Mouse (Mus musculus) induced T-regulatory cell, adult 2 months (primary cell): ENCODE data around the gene Fnip2.
"Not testable (repeated sequence)": the region's sequence is repeated elsewhere in the genome, so short reads cannot be mapped to it uniquely, and the experiment has no call there.

ENCODE experiments used
- DNase-seq: peaks from one replicate; pipeline ENCODE4 v3.0.0-alpha.2; 2012; ENCODE audit warnings: low read depth

The Fnip2 gene

DNA sequence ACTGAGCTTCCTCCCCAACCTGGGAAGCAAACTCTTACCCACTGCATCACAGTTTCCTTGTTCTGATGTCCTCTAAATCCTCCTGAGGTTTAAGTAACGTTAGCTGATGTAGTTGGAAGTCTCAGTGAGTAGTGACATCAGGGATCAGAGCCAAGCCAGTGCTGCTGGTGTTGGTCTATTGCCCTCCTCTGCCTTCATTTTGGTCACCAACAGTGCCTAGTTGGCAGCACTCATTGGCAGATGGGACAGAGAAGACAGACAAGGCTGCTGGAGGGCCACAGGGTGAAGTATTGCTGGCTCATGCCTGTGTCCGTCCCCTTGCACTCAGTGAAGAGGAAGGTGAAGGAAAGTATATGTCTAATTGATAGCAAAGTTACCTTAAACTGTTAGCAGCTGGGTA is 91.6 kb downstream of the Fnip2 start:
- DNase-seq, result no peak

- DNase-seq, result no peak
Measured at GRCm38 (mm10) chr3:79474911-79475310, 92.7 kb downstream of the Fnip2 start.

DNA sequence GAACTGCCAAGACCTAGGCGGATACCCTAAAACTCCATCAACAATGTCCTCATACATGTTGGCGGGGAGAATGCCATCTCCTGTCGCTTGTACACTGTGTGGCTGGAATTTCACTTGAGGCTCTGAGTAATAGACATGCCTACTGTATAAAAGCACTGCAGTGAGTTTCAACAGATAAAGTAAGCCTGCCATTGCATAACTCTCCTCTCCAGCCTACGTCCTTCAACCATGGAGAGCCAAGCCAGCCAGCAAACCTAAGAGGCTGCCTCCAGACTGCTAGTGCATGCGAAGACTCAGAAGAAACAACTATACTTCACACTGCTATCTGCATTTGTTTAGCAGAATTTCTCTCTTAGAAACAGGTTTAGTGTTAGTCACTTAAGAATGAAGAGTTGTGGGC is 95.2 kb downstream of the Fnip2 start:
- no peak for DNase-seq

- no peak for DNase-seq
Measured at GRCm38 (mm10) chr3:79469440-79469839, 98.2 kb downstream of the Fnip2 start.

GRCm38 (mm10) chr3:79458651-79459275 is 108.8 kb downstream of the Fnip2 start:
- no peak for DNase-seq

DNA sequence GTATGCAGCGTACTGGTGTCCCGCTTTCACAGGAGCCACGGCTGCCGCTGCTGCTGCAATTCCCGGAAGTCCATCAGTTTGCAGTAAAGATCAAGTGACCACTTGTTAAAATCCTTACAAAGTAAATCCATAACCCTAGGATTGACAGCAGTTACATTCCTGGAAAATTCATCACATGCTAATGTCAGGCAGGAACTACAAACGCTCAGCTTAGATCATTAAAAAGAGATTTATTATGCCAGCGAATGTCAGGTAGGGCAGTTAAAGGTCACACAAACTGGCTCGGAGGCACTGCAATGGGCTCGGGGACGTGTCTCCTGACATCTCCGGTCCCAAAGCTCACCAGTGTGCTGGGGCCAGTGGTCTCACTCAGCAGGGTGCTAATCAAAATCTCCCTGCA is 111.8 kb downstream of the Fnip2 start:
- no peak for DNase-seq

GRCm38 (mm10) chr3:79452696-79453263 is 114.8 kb downstream of the Fnip2 start:
- DNase-seq, result no peak

DNA sequence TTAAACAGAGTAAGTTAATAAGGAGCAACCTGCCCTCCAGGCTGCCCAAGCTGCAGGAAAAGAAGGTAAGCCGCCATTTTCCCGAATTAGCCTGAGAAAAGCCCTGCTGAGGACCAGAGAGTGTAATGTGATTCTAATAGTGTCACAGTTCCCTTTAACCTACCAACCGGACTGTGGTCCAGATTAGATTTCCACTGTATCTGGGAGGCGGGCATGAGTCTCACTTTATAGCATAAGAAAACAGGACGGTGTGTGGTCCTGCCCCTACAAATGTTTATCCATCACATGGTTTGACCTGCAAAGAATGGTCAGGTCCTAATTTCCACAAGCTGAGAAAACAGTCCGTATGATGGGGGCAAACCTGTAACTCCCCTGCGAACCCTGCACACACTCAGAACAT is 118.2 kb downstream of the Fnip2 start:
- DNase-seq, result no peak

GRCm38 (mm10) chr3:79448421-79448820 is 119.2 kb downstream of the Fnip2 start:
- no peak for DNase-seq

- not testable (repeated sequence) for DNase-seq
Measured at GRCm38 (mm10) chr3:79446648-79447047, 120.9 kb downstream of the Fnip2 start.

DNA sequence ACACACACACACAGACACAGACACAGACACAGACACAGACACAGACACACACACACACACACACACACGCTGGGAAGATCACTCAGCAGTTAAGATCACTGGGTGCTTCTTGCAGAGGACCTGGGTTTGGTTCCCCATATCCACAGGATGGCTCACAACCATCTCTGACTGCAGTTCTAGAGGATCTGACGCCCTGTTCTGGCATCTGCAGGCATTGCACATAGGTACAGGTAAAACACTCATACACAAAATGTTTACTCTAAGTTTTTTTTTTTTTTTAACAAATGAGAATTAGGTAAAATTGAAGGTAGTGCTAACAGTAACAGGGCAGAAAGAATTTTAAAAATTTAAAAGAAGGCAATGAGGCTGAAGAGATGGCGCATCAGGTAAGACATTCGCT is 121.5 kb downstream of the Fnip2 start:
- peak; percentile 6 for DNase-seq

DNA sequence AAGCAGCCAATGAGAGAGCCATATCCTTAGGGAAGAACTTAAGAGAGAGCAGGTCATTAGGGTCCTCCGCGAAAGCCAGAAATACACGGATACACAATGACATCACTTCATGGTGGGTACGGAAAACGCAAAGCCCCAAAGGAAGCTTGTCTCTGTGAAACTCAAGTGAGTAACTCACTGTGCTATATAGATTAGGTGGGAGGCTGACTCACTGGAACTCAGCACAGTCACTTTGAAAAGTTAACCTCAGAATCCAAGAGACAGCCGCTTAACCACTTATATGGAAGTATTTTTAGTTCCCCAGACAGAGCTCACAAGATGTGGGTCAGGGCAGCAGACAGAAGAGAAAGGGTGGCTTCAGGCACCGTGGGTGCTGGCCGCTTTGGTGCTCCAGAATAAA is 122.6 kb downstream of the Fnip2 start:
- no peak for DNase-seq

DNA sequence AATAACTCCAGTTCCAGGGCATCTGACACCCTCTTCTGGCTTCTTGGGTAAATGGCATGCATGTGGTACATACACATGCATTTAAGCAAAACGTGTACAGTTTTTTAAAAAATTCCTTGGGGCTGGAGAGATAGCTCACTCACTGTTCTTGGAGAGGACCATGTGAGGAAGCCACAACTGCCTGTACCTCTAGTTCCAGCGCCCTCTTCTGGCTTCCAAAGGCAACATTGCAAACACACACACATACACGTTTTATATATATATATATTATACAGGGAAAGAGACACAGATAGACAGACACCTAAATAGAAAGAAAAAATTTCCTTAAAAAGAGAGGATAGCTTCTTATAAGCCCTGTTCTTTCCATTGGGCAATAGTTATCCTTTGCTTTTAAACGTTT is 123.7 kb downstream of the Fnip2 start:
- peak; percentile 12 for DNase-seq

DNA sequence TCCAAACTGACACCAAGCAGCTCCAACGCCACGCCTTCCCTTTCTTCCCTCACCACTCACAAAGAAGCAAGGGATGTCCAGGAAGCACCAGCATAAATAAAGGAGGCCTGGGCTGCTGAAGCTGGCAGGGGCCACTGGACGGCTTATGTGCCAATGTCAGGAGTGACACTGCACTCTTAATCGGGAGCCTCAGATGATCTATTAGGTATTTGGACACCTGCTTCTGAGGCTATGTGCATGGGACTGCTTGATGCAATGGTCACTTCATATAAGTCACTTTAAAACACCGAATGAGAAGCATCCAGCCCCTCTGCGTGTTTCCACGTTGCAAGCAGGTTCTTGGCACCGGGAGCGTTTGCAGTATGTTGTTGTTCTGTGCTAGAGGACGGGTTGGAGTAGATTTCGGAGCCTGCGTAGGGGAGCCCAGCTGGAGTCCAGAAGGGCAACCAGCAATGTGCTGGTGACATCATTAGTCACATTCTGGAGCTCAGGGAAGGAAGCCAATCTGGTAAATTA is 126.6 kb downstream of the Fnip2 start:
- no peak for DNase-seq

DNA sequence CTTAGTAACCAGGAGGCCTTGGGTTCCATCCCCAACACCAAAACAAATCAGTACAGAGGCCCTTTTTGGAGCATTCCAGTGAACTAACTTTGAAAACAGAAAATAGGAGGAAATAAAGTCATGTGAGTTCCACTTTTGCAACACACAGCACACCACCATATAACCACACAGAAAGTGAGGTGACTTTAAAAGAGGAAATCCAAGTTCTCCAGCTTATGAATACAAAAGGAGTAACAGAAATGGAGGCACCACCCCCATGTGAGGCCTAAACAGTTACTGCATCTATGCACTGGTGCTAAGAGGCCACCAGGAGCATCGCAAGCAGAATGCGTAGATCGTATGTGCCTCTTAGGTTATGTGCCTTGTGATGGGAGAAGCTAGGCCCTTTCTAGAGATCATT is 129.3 kb downstream of the Fnip2 start:
- no peak for DNase-seq

- DNase-seq, result no peak
Measured at GRCm38 (mm10) chr3:79436186-79436585, 131.4 kb downstream of the Fnip2 start.

- DNase-seq, result no peak
Measured at GRCm38 (mm10) chr3:79434985-79435384, 132.6 kb downstream of the Fnip2 start.

DNA sequence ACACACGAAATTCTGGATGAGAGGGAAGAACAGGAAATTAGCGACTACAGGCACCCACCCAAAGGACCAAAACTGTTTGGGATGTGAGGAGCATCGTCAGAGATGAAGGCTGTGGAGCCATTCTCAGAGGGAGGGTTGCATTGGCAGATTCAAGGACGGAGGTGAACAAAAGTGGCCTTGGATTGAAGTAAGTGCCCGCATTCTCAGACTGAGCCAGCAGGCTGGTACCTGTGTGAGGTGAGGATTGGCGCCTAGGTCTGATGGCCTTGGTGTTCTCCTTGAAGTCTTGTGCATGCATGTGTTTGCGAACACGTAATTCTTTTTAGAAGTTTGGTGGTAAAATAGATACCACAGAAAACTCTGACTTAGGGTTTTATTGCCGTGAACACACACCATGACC is 133.2 kb downstream of the Fnip2 start:
- DNase-seq, result no peak

- no peak for DNase-seq
Measured at GRCm38 (mm10) chr3:79433593-79433992, 134.0 kb downstream of the Fnip2 start.

GRCm38 (mm10) chr3:79425441-79425840 is 142.2 kb downstream of the Fnip2 start:
- no peak for DNase-seq

GRCm38 (mm10) chr3:79418921-79419320 is 148.7 kb downstream of the Fnip2 start:
- DNase-seq, result no peak

DNA sequence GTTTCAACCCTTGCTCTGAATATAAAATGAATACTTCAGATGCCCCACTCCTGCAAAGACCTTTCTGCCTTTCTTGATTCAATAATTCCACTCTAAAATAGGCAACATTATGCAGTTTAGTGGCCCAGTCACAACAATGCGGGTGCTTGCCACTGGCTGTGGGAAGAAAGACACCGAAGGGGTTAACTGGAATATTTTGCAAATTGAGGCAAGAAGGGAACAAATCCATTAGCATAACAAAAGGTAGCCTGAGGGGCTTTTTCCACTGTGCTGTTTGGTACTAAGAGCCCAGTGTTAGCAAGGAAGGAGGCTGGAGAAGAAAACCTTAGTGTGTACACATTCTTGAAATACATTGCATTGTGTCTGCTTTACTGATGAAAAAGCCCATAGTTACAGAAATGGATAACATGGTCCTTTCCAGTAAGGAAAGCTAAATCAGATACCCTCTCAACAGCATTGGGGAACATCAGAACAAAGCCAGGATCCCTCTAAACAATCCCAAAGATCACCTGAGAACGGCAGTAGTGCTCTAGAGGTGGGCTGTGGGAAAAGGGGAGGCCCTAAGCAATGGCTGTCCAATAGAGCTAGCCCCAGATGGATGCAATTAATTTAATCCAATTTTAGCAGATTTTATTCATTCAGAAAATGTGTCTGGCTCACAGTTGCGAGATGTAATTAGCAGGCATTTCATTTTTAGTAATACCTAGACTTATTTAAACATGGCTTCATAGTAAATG is 150.5 kb downstream of the Fnip2 start:
- no peak for DNase-seq

DNA sequence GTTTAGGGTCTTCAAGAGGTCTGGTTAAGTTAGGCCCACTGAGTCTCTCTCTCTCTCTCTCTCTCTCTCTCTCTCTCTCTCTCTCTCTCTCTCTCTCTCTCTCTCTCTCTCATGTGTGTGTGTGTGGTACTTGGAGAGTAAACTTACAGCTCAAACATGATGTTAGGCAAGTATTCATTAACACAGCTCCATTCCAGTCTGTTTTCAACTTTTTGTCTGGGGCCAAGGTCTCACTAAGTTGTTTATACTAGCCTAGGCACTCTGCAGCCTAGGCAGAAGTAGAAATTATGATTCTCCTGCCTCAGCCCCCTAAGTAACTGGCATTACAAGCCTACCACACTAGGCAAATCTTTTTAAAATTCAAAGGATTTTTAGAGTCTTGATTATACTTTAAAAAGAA is 151.7 kb downstream of the Fnip2 start:
- no peak for DNase-seq
